Mouse (Mus musculus): ENCODE measurements at regions not wholly inside any gene's neighbourhood (a gene's known extent, or its start where the extent isn't known, plus 50 kb on each side); places are given as distances from the start of the nearest gene placed in this dataset.

GRCm38 (mm10) chr10:117515039-117515438, 114.3 kb upstream of the Cpm start:
- TF ChIP-seq CTCF (conservative IDR thresholded peaks at IDR 0.05; ENCODE audit: insufficient read depth, insufficient read length, low read depth, low read length) (no peak), POLR2A (IDR thresholded peaks at IDR 0.05; ENCODE audit: low read depth, low read length) (no peak)

Data from kidney, adult 2 months (tissue).